Mouse (Mus musculus) spleen, postnatal 36 days (tissue): Measurements from ENCODE around the gene Ascl1.

Experiments used
- DNase-seq, 2 experiments: peaks; one replicate each; pipeline ENCODE4 v3.0.0; 2022; ENCODE audit warnings: low spot score in 2 of 2, mixed read lengths in 1 of 2

Gene Ascl1

GRCm38 (mm10) chr10:87485721-87486620, 7.5 kb downstream of the Ascl1 start:
- DNase-seq, result no peak

DNA sequence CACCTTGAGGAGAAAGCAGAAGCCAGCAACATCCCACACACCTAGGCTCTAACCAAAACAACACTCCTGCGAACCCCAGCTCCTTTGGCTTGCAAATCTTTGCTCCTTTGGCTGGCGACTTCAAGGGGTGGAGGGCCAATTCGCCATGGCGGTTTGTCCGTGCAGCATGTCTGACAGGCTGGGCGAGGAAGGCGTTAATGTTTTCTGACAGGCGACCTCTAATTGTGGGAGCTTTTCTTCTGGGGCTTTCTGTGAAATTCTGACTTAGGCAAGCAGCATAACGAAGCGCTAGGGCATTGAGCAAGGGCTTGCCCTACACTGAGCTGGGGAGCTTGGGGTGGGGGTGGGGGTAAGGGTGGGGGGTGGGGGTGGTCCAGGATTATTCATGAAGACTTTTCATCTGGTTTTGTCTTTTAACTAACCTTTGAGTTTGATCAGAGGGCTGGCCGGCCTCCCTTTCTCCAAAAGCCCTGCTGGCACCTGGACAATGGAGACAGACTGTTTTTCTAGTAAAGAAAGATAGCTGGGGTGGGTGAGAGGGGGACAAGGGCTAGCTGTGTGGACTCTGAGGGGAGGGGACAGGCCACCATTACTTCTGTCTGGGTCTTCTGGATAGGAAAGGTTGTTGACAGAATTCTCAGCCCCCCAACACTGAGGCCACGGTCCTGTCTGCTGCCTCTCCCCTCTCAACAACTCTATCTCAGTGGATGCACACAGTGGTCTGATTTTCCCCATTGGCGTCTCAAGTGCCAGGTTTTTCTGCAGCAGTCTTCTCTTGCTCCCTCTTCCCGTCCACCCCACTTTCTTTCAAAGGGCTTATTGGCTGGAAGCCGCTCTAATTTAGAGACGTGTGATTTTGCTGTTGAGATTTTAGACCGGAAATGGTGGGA, 8.4 kb downstream of the Ascl1 start:
- no peak for DNase-seq

GRCm38 (mm10) chr10:87477895-87478294, 15.6 kb downstream of the Ascl1 start:
- DNase-seq, result no peak

- DNase-seq, result no peak
These were observed 18.5 kb downstream of the Ascl1 start for GRCm38 (mm10) chr10:87474971-87475370.

DNA sequence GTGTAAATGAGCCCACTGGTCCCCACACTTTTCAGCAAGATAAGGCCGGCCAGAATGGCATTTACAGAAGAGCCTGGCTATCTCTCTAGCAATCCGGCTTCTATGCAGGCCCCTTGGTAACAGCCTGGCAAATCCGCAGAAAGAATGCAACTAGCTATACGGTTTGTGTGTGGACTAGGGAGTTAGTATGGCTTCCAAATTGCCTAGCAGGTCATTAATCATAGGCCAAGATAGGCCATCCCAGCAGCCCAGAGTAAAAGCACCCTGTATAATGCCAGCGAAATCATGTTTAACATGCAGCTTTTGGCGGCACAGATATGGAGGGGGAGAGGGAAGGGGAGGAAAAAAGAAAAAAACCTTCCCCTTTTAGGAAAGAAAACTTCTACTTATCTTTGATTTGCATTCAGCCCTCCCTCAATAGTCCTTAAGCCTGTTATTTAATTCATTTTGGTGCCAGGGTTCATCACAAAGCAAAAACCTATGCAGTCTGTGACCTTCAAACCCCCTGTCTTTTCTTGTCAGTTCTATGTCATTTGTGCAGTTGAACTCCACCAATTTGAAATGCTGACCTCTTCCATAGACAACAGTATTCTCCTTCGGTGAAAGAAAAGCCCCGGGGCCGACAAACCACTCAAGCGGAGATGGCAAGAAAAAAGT, 19.9 kb downstream of the Ascl1 start:
- no peak for DNase-seq

DNA sequence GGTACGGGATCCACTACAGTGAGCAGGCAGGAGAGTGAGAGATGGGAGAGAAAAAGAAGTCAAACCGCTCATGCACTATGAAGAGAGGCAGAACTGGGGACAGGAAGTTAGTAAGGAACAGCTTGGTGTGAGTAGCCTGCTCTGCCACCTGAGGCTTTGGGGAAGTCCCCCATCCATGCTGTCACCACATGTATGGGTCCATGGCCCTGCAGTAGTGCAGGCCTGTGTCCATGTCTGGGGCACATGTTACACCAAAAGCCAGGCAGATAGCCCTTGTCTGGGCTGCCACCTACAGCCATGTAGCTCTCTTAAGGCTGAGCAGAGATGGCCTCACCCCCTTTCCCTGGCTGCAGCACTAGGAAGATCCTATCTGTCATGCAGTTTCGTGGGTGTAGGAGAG, 42.7 kb downstream of the Ascl1 start:
- DNase-seq, result no peak

DNA sequence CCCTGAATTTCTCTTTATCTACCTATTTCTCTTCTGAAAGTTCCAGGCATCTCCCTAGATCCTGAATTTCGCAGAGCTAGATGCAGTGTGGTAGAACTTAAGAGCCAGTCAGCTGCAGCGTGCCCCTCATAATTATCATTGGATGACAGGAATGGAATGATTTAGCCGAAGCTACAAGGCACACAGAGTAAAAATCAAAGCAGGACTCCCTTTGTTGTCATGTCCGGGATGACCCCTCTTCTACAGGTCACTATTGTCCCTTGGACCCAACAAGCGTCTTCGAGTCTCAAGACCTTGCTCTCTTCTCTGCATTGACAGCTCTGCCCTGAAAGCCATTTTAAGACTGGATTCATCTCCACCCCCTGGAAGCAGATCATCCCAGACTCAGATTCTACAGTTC, 44.1 kb downstream of the Ascl1 start:
- no peak for DNase-seq

DNA sequence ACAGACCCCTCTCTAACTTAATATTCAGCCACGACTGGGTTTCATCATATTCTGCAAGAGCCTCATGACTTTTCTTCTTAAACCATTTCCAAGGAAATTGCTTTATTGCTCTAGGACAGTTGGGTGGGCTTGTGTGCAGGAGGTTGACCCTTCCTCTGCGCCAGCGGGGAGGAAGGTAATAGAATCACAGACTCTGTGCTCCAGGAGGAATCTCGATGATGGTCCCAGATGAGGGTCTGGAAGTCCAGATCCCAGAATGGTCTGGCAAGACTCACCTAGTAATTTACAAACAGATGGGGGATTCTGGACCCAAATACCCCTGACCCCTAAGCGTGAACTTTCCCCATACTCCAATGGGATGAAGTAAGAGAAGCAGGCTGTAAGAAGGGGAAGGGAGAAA, 45.2 kb downstream of the Ascl1 start:
- no peak for DNase-seq

GRCm38 (mm10) chr10:87447754-87448095, 45.7 kb downstream of the Ascl1 start:
- no peak for DNase-seq

DNA sequence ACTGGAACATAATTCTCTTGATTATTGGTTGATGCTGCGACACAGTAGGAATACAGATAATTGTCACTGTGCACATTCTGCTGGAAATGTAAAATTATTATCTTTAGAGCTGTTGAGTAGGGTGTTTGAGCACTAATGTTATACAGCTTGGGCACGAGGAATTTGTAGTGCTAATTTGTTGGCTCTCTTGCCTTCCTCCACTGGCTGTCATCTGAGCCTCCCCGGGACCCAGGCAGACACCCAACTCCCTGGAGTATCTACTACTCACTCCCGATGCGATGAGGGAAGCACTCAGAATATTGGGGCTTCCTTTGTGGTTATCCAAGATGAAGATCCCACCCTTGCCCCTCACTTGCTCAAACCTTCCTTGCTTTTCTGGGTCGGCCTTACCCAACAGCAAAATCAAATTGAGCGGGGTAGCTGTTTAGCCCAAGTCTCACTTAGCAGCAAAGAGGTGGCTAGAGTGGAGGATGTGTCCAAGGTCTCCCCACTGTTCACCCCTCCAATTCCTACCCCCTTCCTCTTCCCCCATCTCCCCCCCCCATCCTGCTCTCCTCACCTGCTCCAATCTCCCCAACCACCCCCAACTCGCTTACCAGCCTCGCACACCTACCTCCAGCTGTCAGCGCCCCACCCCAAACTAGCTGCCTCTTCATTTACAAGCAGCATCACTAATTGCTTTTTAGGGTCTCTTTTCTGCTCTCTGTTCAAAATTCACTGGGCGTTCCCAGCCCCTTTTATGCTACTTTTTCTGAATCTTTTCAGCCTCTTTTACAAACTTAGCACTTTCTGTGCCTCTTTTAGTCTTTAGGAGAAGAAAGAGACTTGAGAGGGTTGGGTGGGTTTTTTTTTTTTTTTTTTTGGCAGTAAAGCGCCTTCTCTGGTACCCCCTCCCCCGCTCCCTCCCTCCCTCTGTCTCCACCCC, 46.4 kb downstream of the Ascl1 start:
- no peak for DNase-seq

DNA sequence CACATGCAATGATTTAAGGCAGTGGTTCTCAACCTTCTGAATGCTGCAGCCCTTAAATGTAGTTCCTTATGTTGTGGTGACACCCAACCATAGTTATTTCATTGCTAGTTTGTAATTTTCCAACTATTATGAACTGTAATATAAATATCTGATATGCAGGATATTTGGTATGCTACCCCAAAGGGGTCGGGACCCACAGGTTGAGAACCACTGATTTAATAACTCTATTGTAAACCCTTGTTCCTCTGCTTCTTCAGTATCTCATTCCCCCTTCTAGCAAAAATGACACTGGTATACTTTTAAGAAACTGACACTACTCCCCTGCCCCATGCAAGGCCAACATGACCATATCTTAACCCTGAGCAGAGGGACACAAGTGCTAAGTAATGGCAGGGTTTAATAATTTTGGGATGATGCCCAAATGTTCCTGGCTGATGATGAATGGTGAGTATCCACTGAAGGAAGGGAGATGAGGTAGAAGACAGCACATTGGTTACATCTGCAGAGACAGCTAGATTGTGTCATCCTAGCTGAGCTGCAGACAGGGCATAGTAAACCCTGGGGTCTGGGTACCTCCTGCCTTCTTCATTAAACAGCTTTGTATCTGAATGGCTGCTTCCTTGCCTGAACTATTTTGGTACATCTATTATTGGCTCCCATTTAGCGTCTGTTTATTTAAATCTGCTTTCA, 47.2 kb downstream of the Ascl1 start:
- no peak for DNase-seq
